Mouse (Mus musculus) ovary, postnatal 10 days (tissue): ENCODE data around the gene Tbc1d24.

Experiments used
- DNase-seq: peaks from one replicate; pipeline ENCODE4 v3.0.0; 2022; ENCODE audit warnings: low spot score

Tbc1d24 gene

DNA sequence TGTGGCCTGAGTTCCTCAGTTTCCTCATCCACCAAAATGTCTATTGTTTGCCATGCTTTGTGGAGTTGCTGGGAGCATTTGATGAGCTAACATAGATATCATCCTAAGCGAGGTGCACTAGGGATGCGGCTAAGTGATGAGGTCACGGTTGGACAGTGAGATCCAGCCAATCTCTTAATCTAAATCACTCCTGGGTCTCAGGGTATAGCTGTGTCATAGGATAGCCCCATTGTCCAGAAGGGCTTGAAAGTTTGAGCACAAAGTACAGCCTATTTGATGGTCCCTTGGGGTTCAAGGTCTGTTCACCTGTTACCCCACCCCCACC, 4.5 kb upstream of the Tbc1d24 start:
- DNase-seq = no peak

DNA sequence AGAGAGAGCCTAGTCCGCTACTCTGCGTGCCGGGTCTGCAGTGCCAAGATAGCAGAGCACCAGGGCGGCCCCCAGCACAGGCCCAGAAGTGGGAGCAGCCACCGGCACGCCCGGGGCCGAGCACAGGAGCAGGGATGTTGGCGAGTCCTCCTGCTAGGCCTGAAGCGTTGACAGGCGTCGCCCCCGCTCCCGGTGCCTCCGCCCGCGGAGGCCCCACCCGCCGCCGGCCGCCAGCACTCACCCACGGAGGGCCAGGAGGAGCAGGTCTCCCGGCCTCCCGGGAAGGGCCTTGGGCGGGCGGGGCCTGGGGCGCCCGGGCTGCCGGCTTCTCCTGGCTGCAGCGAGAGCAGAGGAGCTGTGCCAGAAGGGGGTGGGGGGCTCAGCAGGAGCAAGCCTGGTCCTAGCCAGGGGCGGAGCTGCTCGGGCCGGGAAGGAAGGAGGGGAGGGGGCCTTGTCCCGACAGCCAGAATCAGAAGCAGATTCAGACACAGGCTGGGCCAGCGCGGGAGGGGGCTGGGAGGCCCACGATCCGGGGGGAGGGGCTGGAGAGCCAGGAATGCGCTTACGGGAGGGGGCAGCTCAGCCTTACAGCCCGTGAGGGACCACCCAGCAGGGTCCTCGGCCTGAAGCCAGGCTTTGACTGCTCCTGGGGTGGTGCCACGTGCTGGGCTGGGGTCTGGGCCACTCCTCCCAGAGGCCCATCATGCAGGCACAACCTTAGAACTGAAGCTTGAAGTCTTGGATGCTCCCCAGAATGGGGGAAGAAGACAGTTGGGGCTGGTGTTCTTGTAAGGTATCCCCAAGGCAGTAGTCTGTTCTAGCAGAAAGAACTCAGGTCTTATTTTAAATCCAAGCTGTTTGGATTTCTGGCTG, 3.9 kb upstream of the Tbc1d24 start, which contains the start of gene Ntn3:
TSS of gene Ntn3 (minus strand) at position 489 of the 873 bp plus-strand sequence.
- DNase-seq = no peak

DNA sequence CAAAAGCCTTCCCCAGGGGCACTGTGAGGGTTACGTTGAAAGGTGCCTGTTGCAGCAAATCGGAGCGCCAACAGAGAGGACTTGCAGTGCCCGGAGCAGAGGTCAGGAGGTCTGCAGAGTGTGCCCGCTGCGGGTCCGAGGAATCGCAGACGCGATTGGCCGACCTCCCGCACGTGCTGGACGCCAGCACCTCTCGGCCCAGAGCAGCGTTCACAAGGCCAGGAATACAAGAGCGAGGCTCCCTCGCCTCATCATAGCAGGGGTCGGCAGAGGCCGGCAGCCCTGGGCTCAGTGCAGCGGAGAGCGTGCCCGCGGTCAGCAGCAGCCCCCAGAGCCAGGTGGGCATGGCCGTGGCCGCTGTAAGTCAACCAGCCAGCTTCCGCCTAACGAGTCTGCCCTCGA, 3.3 kb upstream of the Tbc1d24 start:
- DNase-seq = no peak

- no peak for DNase-seq
Observed at GRCm38 (mm10) chr17:24207768-24208640, 2.6 kb upstream of the Tbc1d24 start.

GRCm38 (mm10) chr17:24206451-24207351, 1.3 kb upstream of the Tbc1d24 start:
- no peak for DNase-seq

DNA sequence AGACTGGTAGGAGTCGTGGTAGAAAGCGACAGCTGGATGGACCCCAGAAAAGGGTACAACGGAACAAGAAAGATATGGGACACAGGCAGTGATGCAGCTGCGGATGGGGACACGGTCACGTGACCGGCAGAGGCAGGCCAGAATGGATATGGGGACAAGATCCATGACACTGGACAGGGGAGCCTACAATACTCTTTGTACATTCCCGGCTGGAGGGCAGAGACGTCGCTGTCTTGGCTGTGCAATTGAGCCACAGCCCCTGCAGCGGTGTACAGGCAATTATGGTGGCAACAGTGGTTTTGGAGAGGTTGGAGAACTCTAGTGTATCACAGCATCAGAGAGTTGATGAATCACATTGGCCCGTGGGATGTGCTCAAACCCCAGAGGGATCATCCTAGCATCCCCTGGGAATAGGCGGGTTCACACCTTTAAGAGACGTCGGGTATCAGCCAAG, 573 bp upstream of the Tbc1d24 start:
- no peak for DNase-seq

- no peak for DNase-seq
Observed at GRCm38 (mm10) chr17:24204846-24205245, 516 bp downstream of the Tbc1d24 start.

DNA sequence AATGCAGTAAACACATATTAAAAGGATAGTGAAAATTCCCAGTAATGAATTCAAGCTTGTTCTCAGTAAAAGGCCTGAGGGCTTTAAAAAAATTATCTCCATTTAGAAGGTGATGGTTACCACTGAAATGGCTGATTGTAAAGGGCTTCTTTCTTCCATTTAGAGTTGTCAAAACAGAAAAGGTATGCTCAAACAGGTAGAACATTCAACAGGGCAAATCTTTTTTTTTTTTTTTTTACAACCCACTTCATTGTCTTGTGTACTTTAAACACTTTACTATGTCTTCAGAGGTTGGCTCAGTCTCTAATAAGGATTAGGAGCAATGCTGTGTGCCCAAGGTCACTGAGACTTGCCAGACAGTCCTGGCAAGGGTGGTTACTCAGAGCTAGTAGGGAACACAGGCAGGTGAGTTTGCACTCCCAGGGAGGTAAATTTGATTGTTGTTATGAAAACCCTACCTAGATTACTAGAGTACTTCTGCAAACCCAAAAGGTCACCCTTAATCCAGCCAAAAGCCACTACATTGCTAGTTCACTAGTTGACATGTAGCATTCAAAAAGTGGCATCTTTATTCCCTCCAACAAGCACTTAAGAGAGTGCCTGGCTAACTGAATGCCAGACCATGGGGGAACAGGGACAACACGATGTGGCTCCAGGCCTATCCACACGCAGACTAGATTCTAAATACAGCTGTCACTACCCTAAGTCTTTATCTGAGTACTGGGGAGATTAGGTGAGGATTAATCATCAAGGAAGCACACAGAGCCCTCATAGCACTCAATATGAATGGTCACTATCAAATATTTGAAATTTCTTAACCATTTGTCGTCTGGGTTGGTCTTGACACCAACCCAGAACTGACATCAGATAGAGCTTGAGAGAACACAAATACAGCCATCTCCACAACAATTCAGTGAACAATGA, 1.5 kb downstream of the Tbc1d24 start:
- DNase-seq = no peak

GRCm38 (mm10) chr17:24203068-24203467, 2.3 kb downstream of the Tbc1d24 start:
- DNase-seq = no peak

DNA sequence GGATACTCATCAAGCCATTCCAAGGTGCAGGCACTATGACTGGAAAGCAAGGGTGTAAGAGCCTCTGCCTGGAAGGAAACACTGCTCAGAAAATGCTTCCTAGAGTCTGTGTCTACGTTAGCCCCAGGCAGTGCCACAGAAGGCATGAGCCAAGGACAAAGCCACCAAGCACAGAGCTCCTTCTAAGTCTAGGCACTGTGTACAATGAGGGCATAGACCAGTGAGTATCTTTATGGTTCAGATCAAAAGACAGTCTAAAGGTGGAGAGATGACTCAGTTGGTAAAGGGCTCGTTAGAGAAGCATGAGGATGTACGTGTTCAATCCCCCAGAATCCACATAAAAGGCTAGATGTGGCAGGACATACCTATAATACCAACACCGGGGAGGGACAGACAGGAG, 4.3 kb downstream of the Tbc1d24 start:
- no peak for DNase-seq

DNA sequence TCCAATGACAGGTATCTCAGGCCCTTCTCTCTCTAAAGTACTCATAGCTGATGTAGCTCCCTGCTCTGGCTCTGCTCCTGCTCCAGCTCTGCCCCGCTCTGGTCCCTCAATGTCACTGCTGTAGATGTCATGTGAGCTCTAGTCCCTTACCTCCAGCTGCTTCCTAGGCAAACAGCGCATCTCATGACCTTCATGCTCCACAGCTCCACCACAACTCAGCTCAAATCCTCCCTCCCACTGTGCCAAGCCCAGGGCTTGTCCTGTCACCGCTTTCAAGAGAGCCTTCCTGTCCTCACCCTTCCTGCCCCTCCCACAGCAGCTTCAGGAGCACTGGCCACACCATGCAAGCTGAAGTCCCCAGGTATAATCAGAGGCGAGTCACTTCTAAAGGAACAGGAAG, 5.6 kb downstream of the Tbc1d24 start:
- DNase-seq = no peak

DNA sequence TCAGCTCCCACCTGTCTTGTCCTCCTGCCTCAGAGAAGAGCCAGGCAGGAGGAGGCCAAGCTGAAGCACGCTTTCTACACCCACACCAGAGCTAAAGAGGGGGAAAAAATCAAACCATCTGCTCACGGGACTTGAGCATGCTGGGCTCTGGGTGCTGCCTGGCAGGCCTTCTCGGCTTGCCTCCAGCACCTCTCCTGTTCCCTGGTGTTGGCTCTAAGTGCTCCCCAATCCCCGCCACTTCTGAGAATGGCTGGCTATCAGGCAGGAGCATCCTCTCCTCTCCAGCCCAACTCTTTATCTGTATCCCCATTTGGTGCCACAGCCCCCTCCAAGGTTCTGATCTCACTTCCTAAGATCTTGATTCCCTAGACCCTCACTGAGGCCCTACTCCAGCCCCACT, 6.1 kb downstream of the Tbc1d24 start:
- DNase-seq = no peak

GRCm38 (mm10) chr17:24197032-24197824, 8.1 kb downstream of the Tbc1d24 start:
- DNase-seq = no peak

GRCm38 (mm10) chr17:24195349-24195748, 10.0 kb downstream of the Tbc1d24 start:
- DNase-seq = no peak

GRCm38 (mm10) chr17:24193769-24194168, 11.6 kb downstream of the Tbc1d24 start:
- DNase-seq = no peak

GRCm38 (mm10) chr17:24193268-24193667, 12.1 kb downstream of the Tbc1d24 start:
- DNase-seq = no peak

DNA sequence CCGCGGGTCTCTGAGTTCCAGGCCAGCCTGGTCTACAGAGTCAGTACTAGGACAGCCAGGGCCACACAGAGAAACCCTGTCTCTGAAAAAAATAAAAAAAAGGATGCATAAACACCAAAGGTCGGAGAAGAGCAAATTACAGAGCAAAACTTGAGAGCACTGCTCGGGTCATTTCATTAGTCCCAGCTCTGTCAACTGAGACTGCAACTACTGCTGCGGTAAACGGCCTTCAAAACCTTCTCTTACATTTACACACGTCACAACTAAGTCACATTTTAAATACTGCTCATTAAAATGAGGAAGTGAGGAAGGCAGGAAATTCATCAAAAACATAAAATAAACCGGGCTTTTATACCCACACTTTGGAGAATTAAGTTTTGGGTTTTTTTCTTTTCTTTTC, 12.5 kb downstream of the Tbc1d24 start:
- no peak for DNase-seq

DNA sequence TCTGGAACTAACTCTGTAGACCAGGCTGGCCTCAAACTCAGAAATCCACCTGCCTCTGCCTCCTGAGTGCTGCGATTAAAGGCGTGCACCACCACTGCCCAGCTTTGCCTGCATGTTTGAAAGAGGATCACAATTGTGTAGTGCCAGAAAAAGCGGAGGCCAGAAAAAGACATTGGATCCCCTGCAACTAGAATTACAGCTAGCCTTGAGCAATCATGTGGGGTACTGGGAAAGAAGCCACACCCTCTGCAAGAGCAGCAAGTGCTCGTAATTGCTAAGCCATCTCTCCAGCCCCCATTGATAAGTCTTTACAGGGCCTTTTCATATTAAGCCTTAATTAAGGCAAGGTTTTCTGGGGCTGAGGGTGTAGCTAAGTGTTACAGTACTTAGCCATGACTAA, 13.9 kb downstream of the Tbc1d24 start:
- DNase-seq = no peak

DNA sequence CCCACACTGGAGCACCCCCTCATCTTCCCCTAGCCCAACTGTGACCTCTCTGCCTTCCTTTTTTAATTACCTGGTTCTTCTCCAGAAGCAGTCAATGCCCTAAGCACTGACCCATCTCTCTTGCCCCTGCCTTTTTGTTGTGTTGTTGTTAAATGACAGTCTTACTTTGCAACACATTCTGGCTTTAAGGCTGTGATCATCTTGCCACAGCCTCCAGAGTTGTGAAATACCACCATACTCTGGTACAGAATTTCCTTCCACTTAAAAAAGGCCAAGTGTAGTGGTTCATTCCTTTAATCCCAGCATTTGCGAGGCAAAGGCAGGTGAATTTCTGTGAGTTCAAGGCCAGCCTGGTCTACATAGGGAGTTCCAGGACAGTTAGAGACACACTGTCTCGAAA, 14.4 kb downstream of the Tbc1d24 start:
- DNase-seq = no peak

- no peak for DNase-seq
Observed at GRCm38 (mm10) chr17:24174259-24174658, 31.1 kb downstream of the Tbc1d24 start.
